Mouse (Mus musculus) heart, adult 2 months (tissue): ENCODE data around the gene Kdm2b. TPM values are rescaled to one million over a fixed set of nuclear protein-coding genes. Genes with fewer than 3 reads are reported as not detected.

Source experiments
- DNase-seq, 2 experiments: peaks; one replicate each; pipeline ENCODE4 v3.0.0; 2021
- H3K27ac ChIP-seq: fragments of 200-600 bp; 2 replicates; pipeline ENCODE4 v1.8.1; 2022
- H3K27me3 ChIP-seq: fragments of 200-500 bp; 2 replicates; pipeline ENCODE4 v1.6.1; 2012; ENCODE audit warnings: mild to moderate bottlenecking, low read length, inconsistent platforms, mixed read lengths; ENCODE audit not compliant: control insufficient read depth, insufficient read depth
- H3K36me3 ChIP-seq: fragments of 200-500 bp; 2 replicates; pipeline ENCODE4 v1.6.1; 2012; ENCODE audit warnings: low read length, inconsistent platforms; ENCODE audit not compliant: control insufficient read depth, insufficient read depth
- H3K4me1 ChIP-seq: fragments of 200-500 bp; 2 replicates; pipeline ENCODE4 v1.6.1; 2011; ENCODE audit warnings: low read length; ENCODE audit not compliant: control insufficient read depth, insufficient read depth
- H3K4me3 ChIP-seq: fragments of 200-600 bp; 2 replicates; pipeline ENCODE4 v1.8.1; 2022
- H3K79me2 ChIP-seq: fragments of 200-500 bp; replicated peaks from 2 replicates; pipeline ENCODE4 v1.6.1; 2012; ENCODE audit warnings: mild to moderate bottlenecking, inconsistent platforms, low read length, moderate library complexity, mixed read lengths; ENCODE audit not compliant: control insufficient read depth, insufficient read depth
- H3K9ac ChIP-seq: fragments of 200-500 bp; 2 replicates; pipeline ENCODE4 v1.6.1; 2012; ENCODE audit warnings: low read depth, mild to moderate bottlenecking, control low read depth, inconsistent platforms, low read length, mixed read lengths
- CTCF ChIP-seq: fragments of 200-600 bp; IDR thresholded peaks from 2 replicates; pipeline ENCODE4 v1.8.1; 2022; ENCODE audit warnings: antibody characterized with exemption, mild to moderate bottlenecking, moderate library complexity
- EP300 ChIP-seq: fragments of 200-500 bp; IDR thresholded peaks from 2 replicates; pipeline ENCODE4 v1.6.1; 2011; ENCODE audit warnings: low read depth, low read length, control low read depth; ENCODE audit not compliant: insufficient read depth
- POLR2A ChIP-seq: fragments of 200-500 bp; IDR thresholded peaks from 2 replicates; pipeline ENCODE4 v1.6.1; 2011; ENCODE audit warnings: mild to moderate bottlenecking, low read depth, low read length, control low read depth; ENCODE audit not compliant: insufficient read depth
- WGBS: fragments of 180-500 bp; shearing (Covaris S2); methylation state at CpG from one replicate; pipeline ENCODE4 v1.1.7; 2018; 5-methylcytosine and 5-hydroxymethylcytosine counted together
- intact Hi-C: fragments of 180-260 bp; cut with DNase I; formaldehyde crosslinking; loops from one replicate; pipeline ENCODE4 v1.15.1; 2025
- polyA plus RNA-seq: library from polyadenylated mRNA; depleted of rRNA; stranded (reverse); fragments of >200 nt; gene quantifications from 2 replicates; pipeline ENCODE4 v1.2.3, GENCODE M21; 2012
- total RNA-seq, 2 experiments: library from RNA; stranded (reverse); gene quantifications; 2 replicates each; pipeline ENCODE4 v1.2.3; 2021

The Kdm2b gene
- total and polyA plus RNA-seq, 3 experiments: 8.2 to 14.6 (median 12.5) TPM

GRCm38 (mm10) chr5:122901666-122902065 lies 88.0 kb downstream of the Kdm2b start:
- intact Hi-C loops: loop anchor here (5.0 kb wide), 1 partner anchor 79 kb away; the partner anchor contains the start of gene Anapc5
- no peak for DNase-seq
- Histone ChIP-seq H3K36me3 (no peaks in the 10 kb centered on the region), H3K9ac (no peak overlapping the region), H3K79me2 (peaks cover 2% of the 10 kb centered on the region; the same call in 1 of the 2 replicates), H3K27me3 (no peaks in the 10 kb centered on the region), H3K4me1 (peaks cover 3% of the 10 kb centered on the region), H3K4me3 (no peak overlapping the region), H3K27ac (no peak overlapping the region)
- WGBS: 49% methylated on average over 3 of the region's 3 CpGs
- TF ChIP-seq EP300: no peak
- no peak for TF ChIP-seq POLR2A
- TF ChIP-seq CTCF: no peak

GRCm38 (mm10) chr5:122901179-122901578 lies 88.4 kb downstream of the Kdm2b start:
- Histone ChIP-seq H3K27me3 (no peaks in the 10 kb centered on the region), H3K79me2 (peaks cover 5% of the 10 kb centered on the region; the same call in 1 of the 2 replicates), H3K4me3 (no peak overlapping the region), H3K9ac (no peak overlapping the region), H3K4me1 (peaks cover 3% of the 10 kb centered on the region), H3K36me3 (no peaks in the 10 kb centered on the region), H3K27ac (no peak overlapping the region; the same call in 1 of the 2 replicates)
- DNase-seq: no peak
- TF ChIP-seq EP300 (no peak), CTCF (no peak), POLR2A (no peak)
- intact Hi-C loops: loop anchor here (5.0 kb wide), 1 partner anchor 79 kb away; the partner anchor contains the start of gene Anapc5
- 64% methylated on average over 11 of the region's 11 CpGs for WGBS

- Histone ChIP-seq H3K36me3 (no peaks in the 10 kb centered on the region), H3K4me3 (peak overlapping the region; percentile 55), H3K9ac (peak overlapping the region; percentile 71), H3K27ac (peak overlapping the region; percentile 51), H3K4me1 (peaks cover 3% of the 10 kb centered on the region), H3K27me3 (no peaks in the 10 kb centered on the region), H3K79me2 (peaks cover 5% of the 10 kb centered on the region; the same call in 1 of the 2 replicates)
- intact Hi-C loops: loop anchor here (5.0 kb wide), 1 partner anchor 78 kb away; the partner anchor contains the start of gene Anapc5
- DNase-seq: no peak
- WGBS: 6% methylated on average over 33 of the region's 33 CpGs
- no peak for TF ChIP-seq EP300
- TF ChIP-seq CTCF: no peak
- no peak for TF ChIP-seq POLR2A
Observed at GRCm38 (mm10) chr5:122900558-122901171, 89.0 kb downstream of the Kdm2b start.

GRCm38 (mm10) chr5:122899777-122900557 lies 89.7 kb downstream of the Kdm2b start:
- TF ChIP-seq POLR2A (no peak), CTCF (peak; percentile 35)
- under 1% methylated on average over 111 of the region's 120 CpGs for WGBS
- H3K4me1 ChIP-seq: peaks cover 3% of the 10 kb centered on the region
- intact Hi-C loops: loop anchor here (5.0 kb wide), 1 partner anchor 78 kb away; the partner anchor contains the start of gene Anapc5
- H3K27me3 ChIP-seq: no peaks in the 10 kb centered on the region
- H3K9ac ChIP-seq: peak overlapping the region; percentile 90
- H3K79me2 ChIP-seq: peaks cover 5% of the 10 kb centered on the region; the same call in 1 of the 2 replicates
- H3K27ac ChIP-seq: peak overlapping the region; percentile 70
- peak; percentile 93 to 94 for DNase-seq
- H3K36me3 ChIP-seq: no peaks in the 10 kb centered on the region
- peak overlapping the region; percentile 55 for H3K4me3 ChIP-seq

- H3K79me2 ChIP-seq: peaks cover 5% of the 10 kb centered on the region; the same call in 1 of the 2 replicates
- H3K27me3 ChIP-seq: no peaks in the 10 kb centered on the region
- no peak for TF ChIP-seq POLR2A
- no peak for TF ChIP-seq EP300
- peak; percentile 14; the same call in 1 of the 2 replicates for TF ChIP-seq CTCF
- intact Hi-C loops: no loop called here
- peak overlapping the region; percentile 55 for H3K27ac ChIP-seq
- peak; percentile 50 to 62 for DNase-seq
- peaks cover 3% of the 10 kb centered on the region for H3K4me1 ChIP-seq
- H3K9ac ChIP-seq: peak overlapping the region; percentile 90
- H3K36me3 ChIP-seq: no peaks in the 10 kb centered on the region
- peak overlapping the region; percentile 55 for H3K4me3 ChIP-seq
- WGBS: 3% methylated on average over 45 of the region's 45 CpGs
Observed at GRCm38 (mm10) chr5:122898963-122899776, 90.5 kb downstream of the Kdm2b start.
